Mouse (Mus musculus): Measurements from ENCODE around the gene Acap3. TPM values are rescaled to one million over a fixed set of nuclear protein-coding genes. Genes with fewer than 3 reads are reported as not detected.
A peak's percentile ranks its signal among the peaks of the same experiment; 100 is the strongest.

Gene Acap3
- polyA plus RNA-seq, 1 experiment from 2014 or later: 13.8 TPM

DNA sequence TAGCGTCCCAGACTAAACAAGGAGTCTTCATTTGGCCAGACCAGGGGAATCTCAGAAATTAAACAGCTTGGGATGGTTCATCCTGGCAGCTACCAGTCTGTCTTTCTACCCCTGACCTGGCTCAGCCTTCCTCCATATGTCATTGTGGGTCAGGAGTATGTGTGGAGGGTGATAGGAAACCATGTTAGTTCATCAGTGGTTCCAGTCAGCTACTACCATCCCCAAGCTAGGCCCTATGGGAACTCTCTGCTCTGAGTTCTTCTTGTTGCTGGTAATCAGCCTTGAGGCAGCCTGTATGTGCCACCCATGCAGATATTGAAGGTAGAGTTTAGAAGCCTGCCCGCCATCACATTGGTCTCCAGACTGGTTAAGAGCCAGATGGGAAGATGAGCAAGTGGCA, 6.7 kb downstream of the Acap3 start:
- H3K36me3 ChIP-seq: peaks cover 67% of the 10 kb centered on the region
- peaks cover 26% of the 10 kb centered on the region for H3K4me1 ChIP-seq (replicated peaks)
- H3K27me3 ChIP-seq (replicated peaks): no peaks in the 10 kb centered on the region
- 87% methylated on average over 2 of the region's 2 CpGs for WGBS
- no peak for ATAC-seq (ENCODE audit: insufficient number of reproducible peaks, low FRiP score)
- no peak overlapping the region for H3K4me3 ChIP-seq
- no peak overlapping the region for H3K9ac ChIP-seq
- no peak overlapping the region for H3K4me2 ChIP-seq
- no peaks in the 10 kb centered on the region for H3K9me3 ChIP-seq (replicated peaks)
- no peak overlapping the region for H3K27ac ChIP-seq (ENCODE audit: poor library complexity, severe bottlenecking)

GRCm38 (mm10) chr4:155899355-155899754, 7.7 kb downstream of the Acap3 start:
- 93% methylated on average over 7 of the region's 7 CpGs for WGBS
- no peak overlapping the region for H3K4me3 ChIP-seq
- ATAC-seq (ENCODE audit: insufficient number of reproducible peaks, low FRiP score): no peak
- H3K4me1 ChIP-seq (replicated peaks): peaks cover 16% of the 10 kb centered on the region
- H3K36me3 ChIP-seq: peaks cover 77% of the 10 kb centered on the region
- no peaks in the 10 kb centered on the region for H3K27me3 ChIP-seq (replicated peaks)
- no peak overlapping the region for H3K4me2 ChIP-seq
- H3K27ac ChIP-seq (ENCODE audit: poor library complexity, severe bottlenecking): no peak overlapping the region
- H3K9me3 ChIP-seq (replicated peaks): no peaks in the 10 kb centered on the region
- H3K9ac ChIP-seq: no peak overlapping the region

GRCm38 (mm10) chr4:155901205-155901604, 9.6 kb downstream of the Acap3 start:
- ATAC-seq (ENCODE audit: insufficient number of reproducible peaks, low FRiP score): peak; percentile 78
- Histone ChIP-seq H3K4me3 (no peak overlapping the region), H3K27me3 (replicated peaks) (no peaks in the 10 kb centered on the region), H3K4me1 (replicated peaks) (peaks cover 4% of the 10 kb centered on the region), H3K4me2 (no peak overlapping the region), H3K9me3 (replicated peaks) (no peaks in the 10 kb centered on the region), H3K27ac (ENCODE audit: poor library complexity, severe bottlenecking) (no peak overlapping the region), H3K9ac (no peak overlapping the region; the same call in 1 of the 2 replicates), H3K36me3 (peaks cover 93% of the 10 kb centered on the region)
- 46% methylated on average over 3 of the region's 3 CpGs for WGBS

DNA sequence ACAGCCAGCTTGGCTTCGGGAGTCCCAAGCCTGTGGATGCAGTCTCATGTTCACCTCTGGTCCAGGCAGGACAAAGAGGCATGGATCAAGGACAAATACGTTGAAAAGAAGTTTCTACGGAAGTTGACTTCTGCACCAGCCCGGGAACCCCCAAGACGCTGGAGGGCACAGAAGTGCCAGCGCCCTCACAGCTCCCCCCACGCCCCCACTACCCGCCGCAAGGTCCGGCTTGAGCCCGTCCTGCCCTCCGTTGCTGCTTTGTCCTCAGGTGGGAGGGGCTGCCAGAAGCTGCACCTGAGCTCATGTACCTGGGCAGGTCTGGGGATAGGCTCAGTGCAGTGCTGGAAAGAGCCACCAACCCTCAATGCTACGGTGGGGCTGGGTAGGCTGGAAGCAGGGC, 11.6 kb downstream of the Acap3 start:
- no peak overlapping the region for H3K9ac ChIP-seq
- no peaks in the 10 kb centered on the region for H3K9me3 ChIP-seq (replicated peaks)
- H3K4me3 ChIP-seq: no peak overlapping the region
- no peak for ATAC-seq (ENCODE audit: insufficient number of reproducible peaks, low FRiP score)
- no peak overlapping the region for H3K27ac ChIP-seq (ENCODE audit: poor library complexity, severe bottlenecking)
- WGBS: 93% methylated on average over 13 of the region's 13 CpGs
- peaks cover 86% of the 10 kb centered on the region for H3K36me3 ChIP-seq
- no peaks in the 10 kb centered on the region for H3K27me3 ChIP-seq (replicated peaks)
- H3K4me1 ChIP-seq (replicated peaks): peaks cover 4% of the 10 kb centered on the region
- H3K4me2 ChIP-seq: no peak overlapping the region

GRCm38 (mm10) chr4:155904318-155905102, 12.9 kb downstream of the Acap3 start:
- peaks cover 74% of the 10 kb centered on the region for H3K36me3 ChIP-seq
- no peaks in the 10 kb centered on the region for H3K9me3 ChIP-seq (replicated peaks)
- peaks cover 4% of the 10 kb centered on the region for H3K4me1 ChIP-seq (replicated peaks)
- 90% methylated on average over 13 of the region's 13 CpGs for WGBS
- ATAC-seq (ENCODE audit: insufficient number of reproducible peaks, low FRiP score): no peak
- H3K9ac ChIP-seq: no peak overlapping the region
- no peak overlapping the region for H3K27ac ChIP-seq (ENCODE audit: poor library complexity, severe bottlenecking)
- H3K4me2 ChIP-seq: no peak overlapping the region
- H3K4me3 ChIP-seq: no peak overlapping the region
- no peaks in the 10 kb centered on the region for H3K27me3 ChIP-seq (replicated peaks)

DNA sequence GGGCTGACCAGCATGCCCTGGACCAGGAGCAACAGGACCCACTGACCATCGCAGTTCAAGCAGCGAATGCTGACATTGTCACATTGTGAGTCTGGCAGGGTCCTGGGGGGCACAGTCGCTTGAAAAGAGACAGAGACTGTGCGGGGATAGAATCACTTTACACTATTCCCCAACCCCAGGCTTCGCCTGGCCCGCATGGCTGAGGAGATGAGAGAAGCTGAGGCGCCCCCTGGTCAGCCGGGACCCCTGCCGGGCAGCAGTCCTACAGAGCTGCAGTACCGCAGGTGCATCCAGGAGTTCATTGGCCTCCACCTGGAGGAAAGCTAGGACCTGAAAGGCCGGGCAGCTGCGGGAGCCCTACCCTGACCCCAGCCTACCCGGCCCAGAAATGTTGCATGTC, 14.0 kb downstream of the Acap3 start:
- ATAC-seq (ENCODE audit: insufficient number of reproducible peaks, low FRiP score): no peak
- no peak overlapping the region for H3K9ac ChIP-seq
- no peaks in the 10 kb centered on the region for H3K27me3 ChIP-seq (replicated peaks)
- H3K27ac ChIP-seq (ENCODE audit: poor library complexity, severe bottlenecking): no peak overlapping the region
- H3K36me3 ChIP-seq: peaks cover 63% of the 10 kb centered on the region
- peaks cover 4% of the 10 kb centered on the region for H3K4me1 ChIP-seq (replicated peaks)
- 84% methylated on average over 13 of the region's 13 CpGs for WGBS
- H3K4me2 ChIP-seq: no peak overlapping the region
- H3K9me3 ChIP-seq (replicated peaks): no peaks in the 10 kb centered on the region
- no peak overlapping the region for H3K4me3 ChIP-seq

DNA sequence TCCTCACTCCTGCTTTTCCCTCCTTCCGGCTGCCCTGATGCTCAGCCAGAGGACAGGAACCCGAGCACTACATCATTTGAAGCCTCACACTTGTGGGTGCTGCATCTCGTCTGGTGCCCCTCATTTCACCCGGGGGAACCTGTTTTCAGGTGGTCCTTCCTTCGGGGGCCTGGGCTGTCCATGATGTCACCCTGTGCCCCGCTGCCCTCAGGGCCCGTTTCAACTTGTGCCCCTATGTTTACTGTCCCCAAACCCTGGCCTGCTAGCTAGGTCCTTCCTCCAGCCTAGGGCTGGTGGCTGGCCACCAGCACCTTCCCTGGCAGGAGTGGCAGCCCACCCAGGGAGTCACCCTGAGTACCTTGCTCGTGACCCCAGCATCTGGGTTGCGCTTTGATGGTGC, 14.5 kb downstream of the Acap3 start:
- no peak overlapping the region for H3K9ac ChIP-seq
- no peaks in the 10 kb centered on the region for H3K27me3 ChIP-seq (replicated peaks)
- no peak overlapping the region for H3K27ac ChIP-seq (ENCODE audit: poor library complexity, severe bottlenecking)
- H3K9me3 ChIP-seq (replicated peaks): no peaks in the 10 kb centered on the region
- 84% methylated on average over 9 of the region's 9 CpGs for whole genome bisulfite sequencing
- no peak overlapping the region for H3K4me2 ChIP-seq
- H3K4me3 ChIP-seq: no peak overlapping the region
- peaks cover 59% of the 10 kb centered on the region for H3K36me3 ChIP-seq
- ATAC-seq (ENCODE audit: insufficient number of reproducible peaks, low FRiP score): no peak
- peaks cover under 1% of the 10 kb centered on the region for H3K4me1 ChIP-seq (replicated peaks)

GRCm38 (mm10) chr4:155907003-155907402, 15.4 kb downstream of the Acap3 start:
- Histone ChIP-seq H3K4me1 (replicated peaks) (no peaks in the 10 kb centered on the region; the same call in 1 of the 2 replicates), H3K36me3 (peaks cover 50% of the 10 kb centered on the region), H3K4me3 (no peak overlapping the region), H3K4me2 (no peak overlapping the region), H3K27me3 (replicated peaks) (no peaks in the 10 kb centered on the region), H3K9me3 (replicated peaks) (no peaks in the 10 kb centered on the region), H3K9ac (0 out of 2 replicates have a peak overlapping the region, but pooled peaks have one; percentile 2), H3K27ac (ENCODE audit: poor library complexity, severe bottlenecking) (no peak overlapping the region)
- 82% methylated on average over 11 of the region's 11 CpGs for WGBS
- no peak for ATAC-seq (ENCODE audit: insufficient number of reproducible peaks, low FRiP score)

DNA sequence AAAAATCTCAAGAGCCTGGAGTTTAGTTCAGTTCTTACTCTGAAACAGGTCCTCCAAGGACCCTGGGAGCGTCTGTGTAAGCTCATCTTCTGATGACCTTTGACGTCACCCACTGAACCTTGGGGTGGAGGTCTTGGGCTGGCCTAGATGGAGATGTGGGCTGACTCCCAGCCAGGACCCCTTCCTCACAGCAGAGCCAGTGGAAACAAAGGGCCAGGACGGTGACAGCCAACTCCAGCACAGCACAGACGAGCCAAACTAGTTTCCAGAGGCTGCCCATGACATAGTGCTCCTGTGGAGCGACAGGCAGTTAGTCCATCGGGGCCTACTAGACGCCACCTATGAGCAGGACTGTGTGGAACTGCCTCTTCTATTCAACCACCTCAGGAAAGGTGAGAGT, 16.7 kb downstream of the Acap3 start:
- H3K9me3 ChIP-seq (replicated peaks): no peaks in the 10 kb centered on the region
- H3K36me3 ChIP-seq: peaks cover 37% of the 10 kb centered on the region
- H3K4me2 ChIP-seq: no peak overlapping the region
- H3K4me3 ChIP-seq: no peak overlapping the region
- H3K27ac ChIP-seq (ENCODE audit: poor library complexity, severe bottlenecking): no peak overlapping the region
- no peaks in the 10 kb centered on the region for H3K27me3 ChIP-seq (replicated peaks)
- no peaks in the 10 kb centered on the region for H3K4me1 ChIP-seq (replicated peaks)
- WGBS: 77% methylated on average over 7 of the region's 7 CpGs
- ATAC-seq (ENCODE audit: insufficient number of reproducible peaks, low FRiP score): no peak
- no peak overlapping the region for H3K9ac ChIP-seq

- no peak overlapping the region for H3K4me3 ChIP-seq
- H3K36me3 ChIP-seq: peaks cover 32% of the 10 kb centered on the region
- H3K4me1 ChIP-seq (replicated peaks): no peaks in the 10 kb centered on the region
- no peak for ATAC-seq (ENCODE audit: insufficient number of reproducible peaks, low FRiP score)
- no peak overlapping the region for H3K9ac ChIP-seq
- H3K27me3 ChIP-seq (replicated peaks): no peaks in the 10 kb centered on the region
- 88% methylated on average over 4 of the region's 4 CpGs for WGBS
- no peaks in the 10 kb centered on the region for H3K9me3 ChIP-seq (replicated peaks)
- H3K27ac ChIP-seq (ENCODE audit: poor library complexity, severe bottlenecking): no peak overlapping the region
- H3K4me2 ChIP-seq: no peak overlapping the region
Measured at GRCm38 (mm10) chr4:155908751-155909150, 17.1 kb downstream of the Acap3 start.

GRCm38 (mm10) chr4:155932031-155932430, 40.4 kb downstream of the Acap3 start:
- no peak for ATAC-seq (ENCODE audit: insufficient number of reproducible peaks, low FRiP score)
- H3K9ac ChIP-seq: no peak overlapping the region
- 60% methylated on average over 1 of the region's 1 CpGs for WGBS
- H3K4me3 ChIP-seq: no peak overlapping the region
- no peak overlapping the region for H3K27ac ChIP-seq (ENCODE audit: poor library complexity, severe bottlenecking)
- H3K27me3 ChIP-seq (replicated peaks): peaks cover 21% of the 10 kb centered on the region
- H3K36me3 ChIP-seq: no peaks in the 10 kb centered on the region
- H3K4me1 ChIP-seq (replicated peaks): no peaks in the 10 kb centered on the region
- no peak overlapping the region for H3K4me2 ChIP-seq
- no peaks in the 10 kb centered on the region for H3K9me3 ChIP-seq (replicated peaks)

DNA sequence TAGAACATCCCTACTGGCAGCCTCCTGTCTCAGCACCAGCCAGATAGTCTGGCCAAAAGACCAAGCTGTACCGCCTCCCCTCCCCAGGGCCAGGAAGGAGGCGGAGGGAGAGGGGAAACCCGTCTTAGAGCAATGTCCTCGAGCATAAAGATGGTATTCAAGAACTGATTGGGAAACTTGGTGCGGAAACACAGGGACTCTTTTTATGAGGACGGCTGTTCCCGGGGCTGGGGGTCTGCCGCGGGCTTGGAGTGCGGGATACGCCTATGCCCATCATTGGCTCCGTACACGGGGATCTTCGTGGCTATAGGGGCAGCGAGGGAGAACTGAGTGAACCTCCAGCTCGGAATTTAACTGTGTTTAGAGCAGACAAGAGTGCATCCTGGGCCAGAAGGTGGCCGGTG, 51.4 kb downstream of the Acap3 start:
- Histone ChIP-seq H3K9ac (peak overlapping the region; percentile 79), H3K4me1 (replicated peaks) (peaks cover 17% of the 10 kb centered on the region), H3K36me3 (peaks cover 12% of the 10 kb centered on the region), H3K9me3 (replicated peaks) (no peaks in the 10 kb centered on the region), H3K4me2 (peak overlapping the region; percentile 98), H3K27ac (ENCODE audit: poor library complexity, severe bottlenecking) (peak overlapping the region; percentile 79), H3K4me3 (peak overlapping the region; percentile 83), H3K27me3 (replicated peaks) (peaks cover 3% of the 10 kb centered on the region; the same call in 1 of the 2 replicates)
- peak; percentile 17 for ATAC-seq (ENCODE audit: insufficient number of reproducible peaks, low FRiP score)
- WGBS: under 1% methylated on average over 17 of the region's 17 CpGs

All from heart, embryonic 12.5 days (tissue).